Mouse (Mus musculus): ENCODE data around the gene Tmem91. TPM values are rescaled to one million over a fixed set of nuclear protein-coding genes. Genes with fewer than 3 reads are reported as not detected.
"Not testable (repeated sequence)": the region's sequence is repeated elsewhere in the genome, so short reads cannot be mapped to it uniquely, and the experiment has no call there.

Gene Tmem91
- polyA plus RNA-seq (2016; fragmentation: Nextera tagmentation; extraction: Ambion mirVana): 3.1 and 3.9 TPM in 2 replicates

DNA sequence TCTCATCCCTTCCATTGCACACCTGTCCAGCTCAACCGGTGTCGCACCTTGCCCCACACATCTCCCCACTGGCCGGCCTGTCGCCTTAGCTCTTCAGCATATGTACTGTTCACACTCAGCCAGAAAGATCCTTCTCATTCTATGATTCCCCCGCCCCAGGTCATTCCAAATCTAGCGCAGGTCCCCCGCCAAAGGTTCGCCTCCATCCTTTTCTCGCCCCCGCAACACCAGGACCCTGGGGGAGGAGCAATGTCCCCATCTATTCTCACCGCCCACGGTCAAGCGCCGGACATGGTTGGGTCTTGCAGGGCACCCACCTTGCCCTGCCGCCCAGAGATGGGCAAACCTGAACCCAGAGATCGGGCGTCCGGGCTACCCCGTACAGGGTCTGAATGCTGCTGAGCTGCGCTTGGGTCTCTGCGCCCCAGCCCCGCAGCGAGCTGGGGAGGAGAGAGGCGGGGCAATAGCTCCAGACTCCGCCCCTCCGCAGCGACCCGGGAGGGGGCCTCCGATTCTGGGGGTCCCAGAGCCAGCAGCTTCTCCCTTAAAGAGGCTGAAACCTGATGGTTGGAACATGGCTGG is at the start of gene Tmem91:
Tmem91 (minus strand) TSS at position 448 of the 582 bp plus-strand sequence.
- WGBS: 1% methylated on average over 29 of the region's 29 CpGs
- H3K4me1 ChIP-seq: peaks cover 6% of the 10 kb centered on the region; the same call in 1 of the 2 replicates
- peak within 1 kb of the TSS; percentile 50 for H3K4me2 ChIP-seq (replicated peaks)
- no peaks in the 10 kb centered on the region for H3K36me3 ChIP-seq
- no peaks in the 10 kb centered on the region for H3K9me3 ChIP-seq
- 0 out of 2 replicates have a peak, but pooled peaks have one; percentile 16 for ATAC-seq (ENCODE audit: low FRiP score, low read depth)
- H3K4me3 ChIP-seq: peak within 1 kb of the TSS; percentile 31
- H3K9ac ChIP-seq (replicated peaks): peak within 1 kb of the TSS; percentile 44
- H3K27me3 ChIP-seq: peaks cover 57% of the 10 kb centered on the region
- no peak within 1 kb of the TSS for H3K27ac ChIP-seq (replicated peaks)

DNA sequence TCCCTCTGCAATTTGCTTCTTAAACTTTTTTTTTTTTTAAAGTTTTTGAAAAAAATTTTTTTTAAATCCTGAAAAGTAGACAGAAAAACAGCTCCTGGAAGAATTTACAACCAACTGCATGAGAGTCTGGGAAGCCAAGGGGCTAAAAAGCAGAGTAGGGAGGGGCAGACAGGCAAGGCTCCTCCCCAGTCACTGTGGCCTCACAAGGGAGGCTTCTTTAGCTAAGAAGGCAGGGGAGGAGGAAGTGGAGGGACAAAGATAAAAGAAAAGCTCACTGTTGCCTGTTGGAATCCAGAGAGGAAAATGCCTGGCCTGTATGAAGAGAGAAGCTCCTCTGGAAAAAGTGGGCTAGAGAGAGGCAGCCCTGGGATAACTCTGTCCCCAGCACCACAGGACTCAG is 46.8 kb upstream of the Tmem91 start:
- Histone ChIP-seq H3K36me3 (peaks cover 63% of the 10 kb centered on the region), H3K4me1 (peaks cover 15% of the 10 kb centered on the region)
- not testable (repeated sequence) for ATAC-seq (ENCODE audit: low FRiP score, low read depth); H3K4me2 ChIP-seq (replicated peaks); H3K9me3 ChIP-seq; H3K27me3 ChIP-seq; H3K9ac ChIP-seq (replicated peaks); H3K27ac ChIP-seq (replicated peaks); H3K4me3 ChIP-seq

DNA sequence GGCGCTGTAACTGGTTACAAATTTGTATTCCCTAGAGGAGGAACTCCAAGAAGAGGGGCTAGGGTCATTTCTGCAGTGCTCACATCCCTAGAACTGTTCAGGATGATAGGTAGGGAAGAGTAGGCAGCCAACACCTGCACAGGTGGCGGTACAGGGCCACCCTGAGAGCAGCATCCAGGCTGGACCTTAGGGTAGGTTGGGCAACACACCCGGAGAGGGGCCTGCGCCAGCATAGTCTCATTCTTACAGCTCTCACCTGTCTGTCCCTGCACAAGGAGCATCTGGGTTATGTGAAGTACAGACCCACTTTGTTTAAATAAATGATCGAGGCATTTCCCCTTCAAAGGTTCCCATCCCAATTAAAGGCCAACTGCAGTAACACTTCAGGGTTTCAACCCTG is 45.8 kb upstream of the Tmem91 start:
- ATAC-seq (ENCODE audit: low FRiP score, low read depth): no peak
- WGBS: 98% methylated on average over 5 of the region's 5 CpGs
- H3K4me1 ChIP-seq: peaks cover 15% of the 10 kb centered on the region
- peaks cover 57% of the 10 kb centered on the region for H3K36me3 ChIP-seq
- no peak overlapping the region for H3K4me3 ChIP-seq
- H3K4me2 ChIP-seq (replicated peaks): no peak overlapping the region
- no peak overlapping the region for H3K27ac ChIP-seq (replicated peaks)
- no peaks in the 10 kb centered on the region for H3K9me3 ChIP-seq
- no peaks in the 10 kb centered on the region for H3K27me3 ChIP-seq
- H3K9ac ChIP-seq (replicated peaks): no peak overlapping the region

DNA sequence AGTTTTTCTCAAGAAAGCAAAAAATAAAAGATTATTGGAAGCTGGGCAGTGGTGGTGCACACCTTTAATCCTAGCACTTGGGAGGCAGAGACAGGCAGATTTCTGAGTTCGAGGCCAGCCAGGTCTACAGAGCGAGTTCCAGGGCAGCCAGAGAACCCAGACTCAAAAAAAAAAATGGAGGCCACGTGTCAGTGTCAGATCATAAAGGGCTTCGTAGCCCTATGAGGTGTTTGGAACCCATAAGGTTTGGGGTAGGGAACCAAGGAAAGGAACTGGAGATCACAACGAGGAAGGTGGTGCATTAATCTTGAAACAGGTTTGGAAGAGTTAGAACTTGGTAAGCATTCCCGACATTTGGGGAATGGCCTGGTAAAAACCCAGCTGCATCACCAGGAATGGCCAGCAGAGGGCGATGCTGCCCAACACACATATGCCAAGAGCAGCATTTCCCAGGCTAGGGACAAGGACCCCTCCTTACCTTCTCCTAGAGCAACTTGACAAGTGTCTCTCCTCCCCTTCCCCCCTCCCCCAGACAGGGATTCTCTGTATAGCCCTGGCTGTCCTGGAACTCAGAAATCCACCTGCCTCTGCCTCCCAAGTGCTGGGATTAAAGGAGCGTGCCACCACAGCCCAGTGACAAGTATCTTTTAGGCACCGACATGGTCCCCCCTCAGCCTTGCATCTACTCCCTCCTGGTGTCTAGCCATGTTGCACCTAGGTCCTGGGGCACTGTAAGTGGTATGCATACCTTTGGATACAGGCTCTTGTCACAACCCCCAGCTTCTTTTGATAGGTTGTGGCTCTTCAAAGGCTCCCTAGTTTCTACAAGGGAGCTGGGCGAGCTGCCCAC is 45.0 kb upstream of the Tmem91 start:
- H3K36me3 ChIP-seq: peaks cover 57% of the 10 kb centered on the region
- 59% methylated on average over 10 of the region's 10 CpGs for WGBS
- peak; percentile 63 for ATAC-seq (ENCODE audit: low FRiP score, low read depth)
- peak overlapping the region; percentile 88; the same call in 1 of the 2 replicates for H3K4me2 ChIP-seq (replicated peaks)
- no peaks in the 10 kb centered on the region for H3K27me3 ChIP-seq
- H3K9ac ChIP-seq (replicated peaks): no peak overlapping the region
- peaks cover 15% of the 10 kb centered on the region for H3K4me1 ChIP-seq
- no peak overlapping the region for H3K27ac ChIP-seq (replicated peaks)
- no peak overlapping the region for H3K4me3 ChIP-seq
- H3K9me3 ChIP-seq: no peaks in the 10 kb centered on the region

DNA sequence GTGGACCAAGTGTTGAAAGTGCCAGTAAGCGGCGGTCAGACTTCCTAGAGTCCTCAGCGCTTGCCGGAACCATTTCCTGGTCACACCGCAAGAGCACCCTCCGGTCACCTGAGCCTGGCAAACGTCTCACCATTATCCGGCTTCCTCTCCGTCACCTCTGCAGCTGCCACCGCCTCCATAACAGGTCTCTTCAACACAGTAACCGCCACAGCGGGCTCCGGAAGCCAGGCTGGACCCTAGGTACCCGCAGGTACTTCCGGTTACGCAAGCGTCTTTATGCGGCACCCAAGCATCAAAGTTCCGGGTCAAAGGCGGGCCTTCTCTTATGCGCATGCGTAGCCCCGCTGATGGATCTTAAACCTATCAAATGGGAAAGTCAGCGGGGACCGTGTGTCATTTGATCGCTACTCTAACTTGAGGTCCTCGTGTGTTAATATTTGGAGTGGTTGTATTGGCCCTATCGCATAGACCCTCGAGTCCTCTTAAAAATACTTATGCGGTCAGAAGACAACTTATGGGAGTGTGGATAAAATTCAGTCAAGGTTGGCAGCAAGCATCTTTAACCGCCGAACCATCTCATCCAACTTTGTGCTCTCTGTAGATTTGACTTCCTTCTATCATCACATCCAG is 43.9 kb upstream of the Tmem91 start, which contains the start of gene Ccdc97:
Ccdc97 (minus strand) TSS at position 301 of the 630 bp plus-strand sequence.
- H3K27me3 ChIP-seq: no peaks in the 10 kb centered on the region
- peaks cover 57% of the 10 kb centered on the region for H3K36me3 ChIP-seq
- H3K4me1 ChIP-seq: peaks cover 15% of the 10 kb centered on the region
- WGBS: 5% methylated on average over 32 of the region's 32 CpGs
- peak; percentile 82 for ATAC-seq (ENCODE audit: low FRiP score, low read depth)
- peak within 1 kb of the TSS; percentile 71 for H3K27ac ChIP-seq (replicated peaks)
- H3K4me3 ChIP-seq: peak within 1 kb of the TSS; percentile 80
- peak within 1 kb of the TSS; percentile 88 for H3K4me2 ChIP-seq (replicated peaks)
- no peaks in the 10 kb centered on the region for H3K9me3 ChIP-seq
- peak within 1 kb of the TSS; percentile 54 for H3K9ac ChIP-seq (replicated peaks)

DNA sequence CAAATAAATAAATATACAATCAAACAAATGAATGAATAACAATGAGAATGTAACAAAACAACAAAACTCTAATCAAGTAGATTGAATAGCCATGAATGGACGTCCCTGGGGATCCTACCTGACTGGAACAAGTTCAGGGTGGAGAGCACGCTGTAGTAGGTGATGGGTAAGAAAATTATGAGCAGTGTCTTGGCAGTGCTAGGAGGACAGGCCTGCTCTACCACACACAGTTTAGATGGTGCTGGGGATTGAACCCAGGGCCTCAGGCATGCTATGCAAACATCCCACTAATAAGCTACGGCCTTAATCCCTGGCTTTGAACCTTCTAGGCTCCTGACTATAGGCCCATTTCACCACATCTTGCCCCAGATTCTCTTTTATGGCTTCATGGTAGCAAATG is 42.5 kb upstream of the Tmem91 start:
- Histone ChIP-seq H3K9me3 (no peaks in the 10 kb centered on the region), H3K4me1 (peaks cover 15% of the 10 kb centered on the region), H3K36me3 (peaks cover 57% of the 10 kb centered on the region), H3K27me3 (no peaks in the 10 kb centered on the region), H3K9ac (replicated peaks) (no peak overlapping the region), H3K4me3 (peak overlapping the region; percentile 80; the same call in 1 of the 2 replicates), H3K27ac (replicated peaks) (no peak overlapping the region), H3K4me2 (replicated peaks) (peak overlapping the region; percentile 88; the same call in 1 of the 2 replicates)
- 87% methylated on average over 3 of the region's 3 CpGs for WGBS
- ATAC-seq (ENCODE audit: low FRiP score, low read depth): no peak

DNA sequence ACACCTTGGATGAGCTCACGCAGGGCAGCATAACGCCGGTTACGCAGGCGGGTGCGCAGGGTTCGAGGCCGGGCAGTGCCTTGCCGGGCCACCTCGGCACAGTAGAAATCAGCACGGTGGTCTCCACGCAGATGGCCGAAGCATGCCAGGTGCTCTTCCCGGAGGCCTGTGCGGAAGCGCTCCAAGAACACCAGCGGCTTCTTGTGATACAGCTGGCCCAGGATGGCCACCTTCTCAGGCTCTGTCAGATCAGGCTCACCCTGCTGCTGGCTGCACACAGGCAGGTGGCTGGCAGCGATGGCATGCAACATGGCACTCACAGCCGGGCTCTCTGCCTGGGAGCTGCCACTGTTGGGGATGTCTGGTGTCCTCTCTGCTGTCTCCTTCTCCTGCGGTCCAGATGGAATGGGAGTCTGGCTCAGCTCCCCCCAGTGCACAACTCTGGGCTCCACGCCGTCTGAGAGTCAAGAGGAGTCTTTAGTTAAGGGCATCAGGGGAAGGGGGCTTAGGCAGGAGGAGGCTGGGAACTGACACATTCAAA is 40.8 kb upstream of the Tmem91 start:
- ATAC-seq (ENCODE audit: low FRiP score, low read depth): no peak
- 96% methylated on average over 22 of the region's 22 CpGs for WGBS

DNA sequence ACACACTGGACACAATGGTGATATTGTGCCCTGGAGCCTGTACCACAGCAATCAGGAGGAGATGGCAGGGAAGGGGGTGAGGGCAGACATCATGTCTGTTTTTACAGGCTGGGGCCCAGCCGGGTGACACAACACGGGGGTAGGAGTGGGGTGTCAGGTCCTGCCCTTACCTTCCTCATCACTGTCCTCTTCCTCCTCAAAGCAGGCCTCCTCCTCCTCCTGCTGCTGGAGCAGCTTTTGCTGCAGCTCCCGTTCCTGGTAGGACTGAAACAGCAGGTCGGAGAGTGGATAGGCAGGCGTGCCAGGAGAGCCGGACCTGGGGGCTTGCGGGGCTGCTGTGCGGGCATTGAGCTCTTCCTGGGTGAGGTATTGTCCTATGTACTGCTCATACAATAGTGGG is 39.6 kb upstream of the Tmem91 start:
- WGBS: 92% methylated on average over 8 of the region's 8 CpGs
- Histone ChIP-seq H3K27me3 (no peaks in the 10 kb centered on the region; the same call in 1 of the 2 replicates), H3K27ac (replicated peaks) (no peak overlapping the region), H3K36me3 (peaks cover 48% of the 10 kb centered on the region), H3K9me3 (no peaks in the 10 kb centered on the region), H3K4me1 (peaks cover 35% of the 10 kb centered on the region), H3K4me2 (replicated peaks) (no peak overlapping the region), H3K9ac (replicated peaks) (no peak overlapping the region), H3K4me3 (no peak overlapping the region)
- ATAC-seq (ENCODE audit: low FRiP score, low read depth): no peak

More for the DNA sequence above, 40.8 kb upstream of the Tmem91 start:
- no peak overlapping the region for H3K4me2 ChIP-seq (replicated peaks)
- H3K9ac ChIP-seq (replicated peaks): no peak overlapping the region
- no peak overlapping the region for H3K27ac ChIP-seq (replicated peaks)
- peaks cover 25% of the 10 kb centered on the region for H3K4me1 ChIP-seq
- no peaks in the 10 kb centered on the region; the same call in 1 of the 2 replicates for H3K27me3 ChIP-seq
- no peaks in the 10 kb centered on the region for H3K9me3 ChIP-seq
- H3K4me3 ChIP-seq: no peak overlapping the region
- H3K36me3 ChIP-seq: peaks cover 54% of the 10 kb centered on the region

DNA sequence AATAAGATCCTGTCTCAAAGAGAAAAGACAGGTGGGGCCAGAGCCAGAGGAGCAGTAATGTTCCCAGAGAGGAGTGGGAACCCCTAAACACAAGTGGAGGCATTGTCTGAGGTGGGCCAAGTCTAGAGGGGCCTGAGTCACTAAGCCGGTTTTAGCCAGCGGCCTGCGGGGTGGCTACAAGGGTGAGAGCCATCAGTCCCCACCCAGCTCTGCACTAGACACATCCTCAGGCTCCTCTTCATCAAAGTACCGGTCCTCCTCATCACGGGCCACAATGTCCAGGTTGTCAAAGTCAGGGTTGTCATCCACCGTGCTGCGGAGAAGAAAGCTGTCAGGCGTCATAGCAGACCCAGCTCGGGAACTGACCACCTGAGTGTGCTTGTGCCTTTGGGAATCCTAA is 37.8 kb upstream of the Tmem91 start:
- ATAC-seq (ENCODE audit: low FRiP score, low read depth): no peak

DNA sequence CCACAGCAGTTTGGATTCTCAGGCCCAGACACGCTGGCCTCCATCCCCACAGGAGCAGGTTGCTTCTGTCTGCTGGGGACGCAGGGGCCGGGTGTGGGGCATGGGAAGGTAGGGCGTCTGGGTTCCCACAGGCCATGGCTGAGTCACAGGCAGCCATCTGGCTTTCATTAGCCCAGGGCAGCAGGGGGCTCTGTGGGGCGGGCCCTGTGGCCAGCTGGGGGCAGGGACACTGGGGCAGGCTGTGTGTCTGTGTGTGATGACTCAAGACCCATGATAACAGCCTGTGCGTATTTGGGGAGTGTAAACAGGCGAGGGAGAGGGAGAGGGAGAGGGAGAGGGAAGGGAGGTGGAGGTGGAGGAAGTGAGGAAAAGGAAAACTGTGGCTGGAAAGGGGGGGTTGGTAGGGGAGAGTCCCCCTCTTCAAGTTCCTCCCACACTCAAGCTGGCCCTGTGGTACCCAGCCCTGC is 36.8 kb upstream of the Tmem91 start:
- Histone ChIP-seq H3K9me3 (no peaks in the 10 kb centered on the region), H3K36me3 (peaks cover 48% of the 10 kb centered on the region), H3K4me3 (no peak overlapping the region), H3K27ac (replicated peaks) (peak overlapping the region; percentile 25; the same call in 1 of the 2 replicates), H3K9ac (replicated peaks) (peak overlapping the region; percentile 17; the same call in 1 of the 2 replicates), H3K4me2 (replicated peaks) (no peak overlapping the region), H3K4me1 (peaks cover 20% of the 10 kb centered on the region), H3K27me3 (peaks cover 4% of the 10 kb centered on the region)
- ATAC-seq (ENCODE audit: low FRiP score, low read depth): 0 out of 2 replicates have a peak, but pooled peaks have one; percentile 39
- WGBS: 51% methylated on average over 7 of the region's 7 CpGs

More for the DNA sequence above, 37.8 kb upstream of the Tmem91 start:
- WGBS: 84% methylated on average over 9 of the region's 9 CpGs
- Histone ChIP-seq H3K4me1 (peaks cover 25% of the 10 kb centered on the region), H3K27ac (replicated peaks) (no peak overlapping the region), H3K4me2 (replicated peaks) (no peak overlapping the region), H3K27me3 (peaks cover under 1% of the 10 kb centered on the region), H3K36me3 (peaks cover 48% of the 10 kb centered on the region), H3K4me3 (no peak overlapping the region), H3K9ac (replicated peaks) (no peak overlapping the region), H3K9me3 (no peaks in the 10 kb centered on the region)

DNA sequence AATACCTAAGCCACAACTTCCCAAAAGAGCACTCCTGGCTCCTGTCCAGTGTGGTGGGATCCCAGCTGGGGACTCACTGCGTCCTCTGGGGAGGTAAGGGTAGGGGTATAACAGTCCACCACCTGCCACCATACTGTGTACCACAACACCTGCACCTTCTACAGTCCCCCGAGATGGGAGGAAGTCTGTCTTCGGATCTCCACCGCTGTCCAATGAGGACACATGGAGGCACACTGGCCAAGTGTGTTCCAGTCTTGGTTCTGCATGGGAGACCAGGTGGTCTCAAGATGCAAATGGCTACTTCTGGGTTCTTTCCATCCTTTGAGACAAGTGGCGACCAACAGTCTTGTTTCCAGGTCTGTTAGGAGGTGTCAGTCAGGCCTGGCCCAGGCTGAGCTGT is 36.2 kb upstream of the Tmem91 start:
- Histone ChIP-seq H3K9ac (replicated peaks) (no peak overlapping the region), H3K27me3 (peaks cover 7% of the 10 kb centered on the region), H3K4me3 (no peak overlapping the region), H3K36me3 (peaks cover 48% of the 10 kb centered on the region), H3K4me2 (replicated peaks) (no peak overlapping the region), H3K4me1 (peaks cover 20% of the 10 kb centered on the region), H3K9me3 (no peaks in the 10 kb centered on the region), H3K27ac (replicated peaks) (peak overlapping the region; percentile 2; the same call in 1 of the 2 replicates)
- no peak for ATAC-seq (ENCODE audit: low FRiP score, low read depth)
- WGBS: 62% methylated on average over 5 of the region's 5 CpGs
